Mouse (Mus musculus) adrenal gland, postnatal 10 days (tissue): Measurements from ENCODE around the gene CN725425. TPM values are rescaled to one million over a fixed set of nuclear protein-coding genes. Genes with fewer than 3 reads are reported as not detected.
A peak's percentile ranks its signal among the peaks of the same experiment; 100 is the strongest.

Experiments
- DNase-seq: peaks from one replicate; pipeline ENCODE4 v3.0.0; 2021; ENCODE audit warnings: mixed read lengths
- total RNA-seq, 2 experiments: library from RNA; stranded (reverse); gene quantifications; 2 replicates each; pipeline ENCODE4 v1.2.3; 2021

CN725425 gene
- total RNA-seq, 2 experiments from 2014 or later: not detected

DNA sequence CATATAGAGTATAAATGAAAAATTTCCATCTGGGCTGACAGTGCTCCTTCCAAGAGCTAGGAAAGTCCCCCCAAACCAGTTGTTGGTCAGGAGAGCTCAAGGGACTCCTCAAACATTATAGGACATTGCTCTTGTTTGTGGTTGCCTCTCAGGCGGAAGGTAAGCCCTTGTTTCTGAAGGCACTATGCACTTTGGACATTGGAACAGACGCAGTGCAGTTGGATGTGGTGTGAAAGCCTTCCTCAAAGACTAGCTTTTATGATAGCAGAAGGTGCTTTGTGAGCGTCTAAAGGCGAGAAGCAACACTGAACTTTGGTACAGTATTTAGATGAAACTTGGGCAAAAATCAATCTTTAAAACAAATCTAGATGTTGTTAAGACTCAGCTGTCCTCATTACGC, 7.2 kb downstream of the CN725425 start:
- no peak for DNase-seq

DNA sequence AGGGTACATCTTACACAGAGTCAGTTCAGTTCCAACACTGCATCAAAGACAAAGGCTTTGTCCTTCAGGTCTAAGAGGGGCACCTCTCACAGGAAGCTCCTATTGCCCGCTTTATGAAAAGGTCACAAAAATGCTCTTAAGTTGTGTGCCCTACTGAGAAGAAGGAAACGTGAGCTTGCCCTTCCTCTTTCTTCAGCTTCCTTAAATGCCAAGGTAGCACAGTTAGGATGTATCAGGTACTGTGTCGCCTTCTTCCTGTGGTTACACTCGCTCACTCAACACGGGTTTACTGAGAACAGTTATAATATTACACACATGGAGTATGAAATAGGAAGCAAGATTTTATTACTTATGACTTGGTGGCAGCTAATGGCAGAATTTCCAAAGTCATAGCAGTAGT, 38.0 kb downstream of the CN725425 start:
- no peak for DNase-seq

DNA sequence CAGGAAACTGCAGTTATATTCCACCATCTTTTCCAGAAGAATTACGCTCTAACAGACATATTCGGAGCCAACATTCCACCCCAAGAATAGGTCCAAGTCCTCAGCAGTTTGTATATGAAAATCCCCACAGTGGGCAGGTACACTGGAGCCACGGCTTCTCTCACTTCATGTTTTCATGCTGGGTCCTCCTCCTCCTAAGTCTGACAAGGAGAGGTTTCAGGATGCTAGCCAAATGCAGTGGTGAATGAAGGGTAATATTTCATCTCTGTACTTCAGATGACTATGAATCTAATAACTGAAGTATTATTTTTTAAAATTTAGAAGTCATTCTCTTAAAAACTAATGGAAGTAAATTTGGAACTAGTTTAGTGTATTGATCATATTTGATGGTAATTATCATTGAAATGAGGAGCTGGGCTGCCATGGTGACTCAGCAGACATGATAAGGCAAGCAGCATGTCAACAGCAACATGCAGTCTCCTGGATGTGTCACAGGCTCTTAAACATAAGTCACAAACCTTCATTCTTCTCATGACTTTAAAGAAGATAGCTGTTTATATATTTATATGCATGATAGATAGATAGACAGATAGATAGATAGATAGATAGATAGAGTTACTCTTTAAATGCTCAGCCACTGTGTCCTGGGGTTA, 41.5 kb downstream of the CN725425 start:
- no peak for DNase-seq

DNA sequence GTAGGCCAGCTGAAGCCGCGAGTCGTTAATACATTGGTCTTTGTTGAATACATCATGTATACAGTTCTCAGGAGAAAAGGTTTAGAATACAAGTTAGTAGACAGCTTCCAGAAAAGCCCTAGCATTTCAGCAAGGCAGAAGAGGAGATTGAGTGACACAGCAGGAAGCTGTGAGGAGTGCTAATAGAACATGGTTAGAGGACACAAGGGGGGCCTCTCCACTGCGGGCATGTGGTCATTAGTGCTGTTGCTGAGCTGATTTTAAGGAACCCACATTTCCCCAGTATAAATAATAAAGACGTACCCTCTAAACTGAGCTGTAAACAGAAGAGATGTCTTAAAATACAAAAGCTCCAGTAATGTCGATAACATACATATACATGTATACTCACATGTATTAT, 51.5 kb downstream of the CN725425 start:
- peak; percentile 30 for DNase-seq

DNA sequence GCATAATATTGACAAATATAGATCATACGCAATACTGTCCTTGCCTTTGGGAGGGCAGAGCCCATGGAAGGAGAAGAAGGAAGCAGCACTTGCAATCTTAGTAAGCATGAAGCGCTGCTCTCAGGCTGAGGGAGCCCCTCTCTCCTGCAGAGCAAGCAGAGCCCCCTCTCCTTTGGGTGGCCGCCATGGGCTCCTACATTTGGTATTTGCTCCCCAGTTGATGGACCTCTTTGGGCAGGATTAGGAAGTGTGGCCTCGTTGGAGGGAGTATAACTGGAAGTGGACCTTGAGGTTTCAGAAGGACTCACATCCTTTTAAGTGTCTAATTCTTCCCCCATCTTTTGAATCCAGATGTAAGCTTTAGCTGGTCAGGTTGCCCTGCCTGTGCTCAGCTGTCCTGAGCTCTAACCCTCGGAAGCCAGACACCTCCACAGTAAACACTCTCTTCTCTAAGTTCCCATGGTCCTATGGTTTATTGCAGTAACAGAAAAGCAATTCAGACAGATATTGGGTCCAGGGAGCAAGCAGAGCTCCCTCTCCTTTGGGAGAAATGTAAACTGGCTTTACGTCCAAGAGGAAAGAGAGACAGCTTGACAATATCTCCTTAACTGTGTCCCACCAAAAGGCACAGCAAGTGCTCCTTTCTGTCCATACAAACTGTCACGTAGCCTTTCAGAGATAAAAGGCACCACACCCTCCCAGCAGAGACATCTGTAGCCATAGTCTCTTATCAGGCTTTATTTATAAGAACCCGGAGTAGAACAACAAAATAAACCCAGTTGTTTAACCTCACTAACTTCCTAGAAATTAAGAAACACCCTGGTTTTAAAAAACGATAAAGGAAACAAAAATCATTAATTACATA, 52.5 kb downstream of the CN725425 start:
- no peak for DNase-seq

DNA sequence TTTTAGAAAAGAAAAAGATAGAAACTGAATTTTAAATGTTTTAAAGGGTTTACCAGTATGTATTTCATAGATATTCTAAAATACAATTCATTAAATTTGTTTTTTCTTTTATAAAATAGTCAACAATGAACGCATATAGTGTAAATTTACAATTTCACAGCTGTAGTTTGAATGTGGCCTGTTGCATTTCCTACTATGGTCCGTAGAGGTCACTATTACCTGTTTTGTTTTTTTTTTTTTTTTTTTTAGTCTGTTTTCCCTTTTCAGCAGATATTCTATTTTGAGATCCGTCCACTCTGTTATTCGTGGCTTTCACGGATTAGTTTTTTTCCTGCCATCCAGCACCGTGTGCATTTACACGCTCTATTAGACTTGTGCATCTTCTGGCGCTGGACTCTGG, 53.7 kb downstream of the CN725425 start:
- no peak for DNase-seq

DNA sequence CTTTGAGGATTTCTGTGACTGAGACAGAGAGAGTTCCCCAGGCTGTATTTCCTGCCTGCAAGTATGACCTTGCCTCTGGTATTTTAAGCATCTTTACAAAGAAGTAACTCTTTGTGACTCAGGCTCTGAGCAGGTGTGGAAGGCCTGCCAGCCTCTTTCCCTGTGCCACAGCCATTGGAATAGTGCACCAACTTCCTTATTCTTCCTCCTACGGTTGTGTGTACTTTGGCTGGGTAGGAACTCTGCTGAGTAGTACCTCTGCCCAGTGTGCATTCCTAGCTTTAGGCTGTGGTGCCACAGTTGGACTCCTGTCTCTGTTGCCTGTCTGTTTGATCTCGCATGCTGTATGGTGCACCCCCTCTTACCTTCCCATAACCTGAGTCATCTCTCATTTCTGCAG, 56.0 kb downstream of the CN725425 start:
- DNase-seq: no peak

DNA sequence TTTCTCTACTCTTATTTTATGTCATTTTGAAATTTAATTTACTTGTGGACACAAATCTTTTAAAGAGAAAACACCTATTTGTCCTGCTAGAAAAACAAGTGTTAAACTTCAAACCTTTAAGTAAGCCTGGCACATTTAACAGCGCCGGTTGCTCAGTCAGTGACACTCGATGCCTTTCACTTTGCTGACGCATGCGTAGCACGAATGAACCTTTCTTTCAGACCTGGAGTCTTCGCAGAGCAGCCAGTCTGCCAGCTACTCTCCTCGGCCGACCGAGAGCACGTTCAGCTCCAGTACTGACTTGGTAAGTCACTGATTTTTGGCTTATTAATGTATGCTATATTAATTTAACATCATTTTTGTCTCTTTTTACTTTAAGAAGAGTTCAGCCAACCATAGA, 57.8 kb downstream of the CN725425 start:
- no peak for DNase-seq

DNA sequence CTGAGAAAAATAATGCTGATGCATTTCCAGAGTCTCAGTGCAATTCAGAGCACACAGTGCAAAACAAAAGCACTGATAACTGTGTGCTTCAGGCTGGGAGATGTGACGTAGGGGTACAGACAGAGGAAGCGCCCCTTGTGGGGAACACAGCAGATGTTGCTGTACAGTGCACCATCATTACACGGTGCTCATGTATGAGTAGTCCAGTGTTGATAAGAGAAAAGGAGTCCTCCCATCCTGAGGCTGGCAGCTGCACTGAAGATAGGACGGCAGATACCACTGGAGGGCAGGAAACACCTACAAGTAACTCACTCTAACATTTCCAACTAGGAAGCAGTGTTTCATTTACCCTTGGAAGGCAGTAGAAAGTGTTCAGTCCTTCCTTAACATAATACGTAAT, 61.3 kb downstream of the CN725425 start:
- DNase-seq: no peak

DNA sequence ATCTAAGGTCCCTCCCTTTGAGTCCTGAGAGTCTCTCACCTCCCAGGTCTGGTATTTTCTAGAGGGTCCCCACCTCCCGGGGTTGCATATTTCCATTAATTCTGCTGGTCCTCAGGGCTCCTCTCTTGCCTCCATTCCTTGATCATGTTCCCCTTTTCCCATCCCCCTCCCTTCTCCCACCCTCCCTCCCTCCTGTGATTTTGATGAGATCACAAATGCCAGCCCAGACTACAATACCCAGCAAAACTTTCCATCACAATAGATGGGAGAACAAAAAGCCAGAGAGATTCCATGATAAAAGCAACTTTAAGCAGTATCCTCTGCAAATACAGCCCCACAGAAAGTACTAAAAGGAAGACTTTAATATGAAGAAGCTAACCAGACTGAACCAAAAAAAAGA, 64.6 kb downstream of the CN725425 start:
- no peak for DNase-seq

DNA sequence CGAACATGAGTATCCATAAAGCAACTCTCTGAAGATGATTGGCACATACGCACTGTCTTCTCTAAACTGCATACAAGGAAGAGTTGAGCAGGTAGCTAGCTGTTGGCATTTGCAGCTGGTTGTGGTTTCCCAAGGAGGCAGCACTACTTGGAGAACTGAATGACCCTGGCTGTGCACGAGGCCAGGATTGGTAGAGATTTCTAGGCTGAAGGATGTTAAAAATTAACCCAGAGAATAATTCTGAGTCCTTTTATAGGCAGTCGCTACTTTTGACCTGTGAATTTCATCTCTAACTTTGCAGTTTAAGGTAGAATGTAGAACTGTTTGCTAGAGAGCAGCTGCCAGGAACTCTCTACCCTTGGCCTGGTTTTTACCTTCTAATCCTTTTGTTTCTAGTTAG, 69.2 kb downstream of the CN725425 start:
- no peak for DNase-seq

DNA sequence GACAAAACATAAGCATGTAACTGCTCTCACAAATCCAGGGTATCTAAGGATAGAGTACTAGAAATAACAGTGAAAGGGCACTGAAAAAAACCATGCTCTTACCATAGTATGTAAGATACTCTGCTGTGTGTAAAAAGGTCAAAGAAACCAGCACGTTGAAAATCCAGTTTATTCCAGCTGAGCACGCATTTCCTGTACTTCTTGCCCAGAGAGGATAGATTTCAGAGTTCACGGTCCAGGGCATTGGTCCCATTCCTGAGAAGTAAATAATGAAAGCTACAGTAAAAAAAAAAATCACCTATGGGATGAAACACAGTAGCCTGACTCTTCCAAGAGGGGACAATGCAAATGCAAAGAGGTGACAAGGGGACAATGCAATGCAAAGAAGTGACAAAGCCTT, 76.7 kb downstream of the CN725425 start:
- DNase-seq: no peak

DNA sequence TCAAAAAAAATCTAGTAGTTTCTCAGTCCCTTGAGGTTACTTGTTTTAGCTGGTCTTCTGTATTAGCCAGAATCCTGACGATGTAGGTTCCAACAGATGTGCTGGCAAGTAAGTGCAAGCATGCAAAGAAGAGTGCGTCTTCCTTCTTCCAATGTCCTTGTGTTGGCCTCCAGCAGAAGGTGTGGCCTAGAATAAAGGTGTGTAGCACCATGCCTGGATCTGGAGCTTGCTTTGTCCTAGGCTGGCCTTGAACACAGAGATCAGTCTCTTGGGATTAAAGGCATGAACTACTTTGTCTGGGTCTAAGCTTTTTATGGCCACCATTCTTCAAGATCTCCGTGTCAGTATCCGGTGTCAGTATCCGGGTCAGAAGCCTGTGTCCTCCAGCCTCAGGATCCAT, 80.3 kb downstream of the CN725425 start:
- DNase-seq: no peak

DNA sequence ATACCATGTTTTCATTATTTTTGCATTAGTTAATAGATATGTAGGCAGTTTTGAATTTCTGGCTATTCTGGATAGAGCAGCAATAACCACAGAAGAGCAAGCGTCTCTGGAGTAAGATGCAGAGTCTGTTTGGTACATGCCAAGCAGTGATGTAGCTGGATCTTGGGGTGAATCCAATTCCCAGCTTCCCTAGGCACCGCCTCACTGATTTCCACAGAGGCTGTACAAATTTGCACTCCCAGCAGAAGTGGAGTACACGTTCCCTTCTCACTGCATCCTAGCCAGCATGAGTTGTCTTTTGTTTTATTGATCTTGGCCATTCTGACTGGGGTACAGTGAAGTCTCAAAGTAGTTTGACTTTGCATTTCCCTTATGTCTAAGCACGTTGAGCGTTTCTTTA, 82.2 kb downstream of the CN725425 start:
- DNase-seq: peak; percentile 41

DNA sequence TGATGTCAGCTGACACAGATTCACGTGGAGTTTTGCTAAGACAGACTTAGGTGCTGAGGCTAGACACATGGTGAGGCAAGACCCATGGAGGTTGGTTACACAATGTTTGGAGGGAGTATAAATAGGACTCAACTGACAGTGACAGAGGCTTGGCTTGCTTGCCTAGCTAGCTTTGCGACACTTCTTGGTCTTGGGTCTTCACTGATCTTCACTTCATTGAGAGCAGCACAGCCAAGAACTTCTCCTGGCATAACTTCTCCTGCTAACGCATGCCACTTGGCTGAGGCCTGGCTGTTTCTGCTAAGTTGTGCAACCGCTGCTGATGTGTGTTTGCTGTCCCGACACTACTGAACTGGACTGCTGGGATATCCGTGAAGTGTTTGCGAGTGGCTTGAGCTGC, 83.5 kb downstream of the CN725425 start:
- DNase-seq: peak; percentile 50

DNA sequence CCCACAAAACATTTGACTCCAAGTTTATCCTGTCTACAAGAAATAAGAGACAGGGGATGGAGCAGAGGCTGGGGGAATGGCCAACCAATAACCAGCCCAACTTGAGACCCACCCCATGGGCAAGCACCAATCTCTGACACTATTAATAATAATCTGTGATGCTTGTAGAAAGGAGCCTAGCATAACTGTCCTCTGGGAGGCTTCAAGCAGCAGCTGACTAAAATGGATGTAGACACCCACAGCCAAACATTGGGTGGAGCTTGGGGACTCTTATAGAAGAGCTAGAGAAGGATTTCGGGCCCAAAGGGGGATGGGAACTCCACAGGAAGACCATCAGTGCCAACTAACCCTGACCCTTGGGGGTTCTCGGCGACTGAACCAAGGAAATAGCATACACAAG, 84.1 kb downstream of the CN725425 start:
- DNase-seq: no peak

DNA sequence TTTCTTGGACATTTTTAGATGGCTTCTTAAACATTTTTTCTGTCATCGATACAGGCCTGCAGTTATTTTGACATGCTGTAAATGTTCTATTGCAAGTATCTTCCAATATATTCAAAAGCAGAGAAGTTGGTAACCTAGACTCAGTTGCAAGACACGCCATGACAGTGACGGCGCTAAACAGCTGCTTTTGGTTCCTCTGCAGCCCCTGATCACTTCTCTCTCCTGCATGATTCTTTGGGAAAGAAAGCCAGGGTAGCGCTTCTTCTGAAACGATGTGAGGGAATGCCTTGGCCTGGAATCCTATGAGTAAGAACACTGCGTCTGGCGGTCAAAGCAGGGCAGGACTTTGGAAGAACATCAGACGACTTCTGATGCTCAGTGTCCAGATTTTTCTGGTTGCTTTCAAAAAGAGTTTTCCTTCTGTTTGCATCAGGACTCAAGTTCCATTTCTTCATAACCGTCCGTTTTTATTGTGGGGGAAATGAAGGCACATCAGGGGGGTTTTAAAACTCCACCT, 100.1 kb downstream of the CN725425 start:
- no peak for DNase-seq

DNA sequence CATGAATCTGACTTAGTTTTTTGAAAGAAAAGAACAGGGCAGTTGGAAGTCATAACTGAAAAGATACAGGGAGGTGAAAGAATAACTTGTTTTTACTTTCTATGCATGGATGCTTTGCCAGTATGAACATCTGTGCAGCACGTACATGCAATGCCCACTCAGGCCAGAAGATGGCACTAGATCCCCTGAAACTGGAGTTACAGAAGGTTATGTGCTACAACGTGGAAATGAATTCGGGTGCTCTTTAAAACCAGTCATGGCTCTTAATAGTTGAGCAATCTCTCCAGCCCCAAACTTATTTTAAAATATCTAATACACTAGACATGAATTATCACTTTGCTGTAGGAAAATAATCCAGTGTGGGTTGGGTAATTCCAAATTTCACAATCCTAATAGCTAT, 102.1 kb downstream of the CN725425 start:
- peak; percentile 94 for DNase-seq

DNA sequence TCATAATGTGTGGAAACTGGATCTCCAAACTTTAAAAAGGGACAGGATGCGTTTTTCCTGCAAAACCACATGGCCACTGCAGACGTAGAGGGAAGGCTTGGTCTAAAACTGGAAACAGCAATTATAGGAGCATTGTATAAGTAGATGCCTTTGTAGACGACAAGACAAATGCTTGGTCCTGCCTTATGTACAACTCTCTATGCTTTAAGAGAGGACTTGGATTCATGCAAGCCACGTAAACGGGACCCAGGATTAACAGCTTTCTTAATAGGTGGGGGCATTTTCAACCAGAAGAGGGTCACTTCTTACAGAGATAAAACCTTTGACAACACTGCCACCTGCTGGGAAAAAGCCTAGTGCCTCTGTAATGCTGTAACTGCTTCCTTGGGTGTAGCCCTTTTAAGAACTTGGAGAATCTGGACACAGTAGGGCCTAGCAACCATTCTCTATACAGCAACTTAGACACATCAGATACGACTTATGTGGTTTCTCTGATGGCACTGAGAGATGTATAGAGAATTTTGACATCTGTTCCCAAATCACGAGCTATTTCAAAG, 105.1 kb downstream of the CN725425 start:
- DNase-seq: peak; percentile 59
